Mouse (Mus musculus): ENCODE measurements at regions not wholly inside any gene's neighbourhood (a gene's known extent, or its start where the extent isn't known, plus 50 kb on each side); places are given as distances from the start of the nearest gene placed in this dataset.

- TF ChIP-seq CTCF (IDR thresholded peaks at IDR 0.05; ENCODE audit: borderline replicate concordance, insufficient read depth, low read depth, low read length) (no peak), POLR2A (IDR thresholded peaks at IDR 0.05; ENCODE audit: borderline replicate concordance, insufficient read depth, low read length) (no peak)
Observed at GRCm38 (mm10) chr2:105514226-105514625, 115.1 kb upstream of the Rcn1 start.

Data from cerebellum, adult 2 months (tissue).